Mouse (Mus musculus) B cell, adult 67 days (primary cell): ENCODE measurements around the gene Aff1. TPM values are rescaled to one million over a fixed set of nuclear protein-coding genes. Genes with fewer than 3 reads are reported as not detected.

Experiments
- total RNA-seq, 2 experiments: library from RNA; stranded (reverse); gene quantifications; 4 replicates each; pipeline ENCODE4 v1.2.4; 2023

Gene Aff1
- total RNA-seq = 100 to 1,000 TPM; 172 to 182 TPM

GRCm38 (mm10) chr5:103691624-103692530, at the start of gene Aff1:
Aff1 (plus strand) TSS chr5:103692374.

DNA sequence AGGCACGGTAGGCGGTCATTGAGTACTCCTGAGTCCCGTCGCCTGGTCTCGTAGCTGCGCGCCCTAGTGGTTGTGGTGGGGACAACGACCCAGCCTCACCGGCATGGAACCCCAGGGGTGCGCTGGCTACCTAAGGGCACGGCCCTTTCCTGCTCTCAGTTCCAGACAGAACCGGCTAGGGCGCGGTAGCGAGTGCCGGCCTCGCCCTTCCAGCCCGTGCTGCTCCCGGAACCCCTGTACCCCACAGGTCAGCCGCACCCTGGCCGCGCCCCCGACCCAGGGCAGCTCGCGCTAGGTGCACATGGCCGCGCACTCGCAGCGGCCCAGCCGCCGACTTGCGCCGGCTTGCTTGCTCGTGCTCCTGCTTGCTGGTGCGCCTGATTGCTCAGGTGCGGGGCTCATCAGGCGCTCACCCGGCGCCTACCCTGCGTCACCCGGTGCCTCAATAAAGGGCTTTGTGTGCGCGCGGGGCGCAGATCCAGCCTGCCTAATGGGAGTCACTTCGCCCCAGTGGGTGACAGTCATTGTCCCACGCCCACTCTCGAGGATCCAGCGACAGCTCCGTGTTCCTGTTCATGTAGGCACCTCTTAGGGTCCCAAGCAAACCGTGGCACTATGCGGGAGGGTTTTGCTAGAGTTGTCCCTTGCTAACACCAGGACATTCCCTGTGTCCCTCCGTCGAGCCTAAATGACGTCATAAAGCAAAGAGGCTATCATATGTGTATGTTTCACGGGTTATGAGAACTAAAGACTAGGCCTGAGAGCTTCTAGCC, 36.6 kb upstream of the Aff1 start, which contains the start of gene 1700016H13Rik:
Gene 1700016H13Rik (minus strand): TSS at position 665 of the 773 bp plus-strand sequence.

Other genes with a start within 250 kb of the Aff1 start
- gene Slc10a6, start 63.0 kb upstream of the Aff1 start, total RNA-seq = not detected
- gene 1700016H13Rik, start 36.4 kb upstream of the Aff1 start, total RNA-seq = not detected
- gene Klhl8, start 218.9 kb downstream of the Aff1 start, total RNA-seq = 1 to 10 TPM; 1.6 to 3.3 TPM